In genomic region chr13:18842556-18842955, GRCm38 (mm10) we compare ENCODE assay signal across 18 mouse cellular contexts.
"Had no signal": no experiment of that assay in that cellular context is flagged by ENCODE, and none has a peak within 500 bp of the region (broad histone marks: within the 10 kb centered on the region; RNA-seq: fewer than 3 reads in every experiment).

No protein-coding gene starts in this region.

- H3K4me1 ChIP-seq: lung, embryonic 15.5 days; midbrain, embryonic 10.5 days; midbrain, embryonic 13.5 days; neural tube, embryonic 13.5 days; neural tube, embryonic 15.5 days had no signal

- H3K27ac ChIP-seq: lung, embryonic 15.5 days; midbrain, embryonic 10.5 days; midbrain, embryonic 13.5 days; neural tube, embryonic 13.5 days; neural tube, embryonic 15.5 days had no signal

- DNase-seq: liver, postnatal 0 days; lung, adult 2 months; lung, postnatal 14 days; lung, postnatal 4 days; retina, postnatal 1 day; right cerebral cortex, adult 18-20 months; right cerebral cortex, postnatal 25 days; right cerebral cortex, postnatal 4 days; spleen, adult 18-20 months; thymus, adult 18-20 months; thymus, postnatal 14 days; thymus, postnatal 36 days had no signal

- H3K9me3 ChIP-seq: lung, embryonic 15.5 days; midbrain, embryonic 10.5 days; midbrain, embryonic 13.5 days; neural tube, embryonic 13.5 days; neural tube, embryonic 15.5 days had no signal

- H3K27me3 ChIP-seq: lung, embryonic 15.5 days; midbrain, embryonic 13.5 days; neural tube, embryonic 13.5 days; neural tube, embryonic 15.5 days had no signal

- H3K36me3 ChIP-seq: lung, embryonic 15.5 days had no signal

- H3K4me3 ChIP-seq: lung, embryonic 15.5 days; midbrain, embryonic 10.5 days; midbrain, embryonic 13.5 days; myocyte; neural tube, embryonic 13.5 days; neural tube, embryonic 15.5 days had no signal
